Mouse (Mus musculus) CD4-positive, CD25-positive, alpha-beta regulatory T cell, adult 4 months (primary cell): Measurements from ENCODE around the gene Gm13023. TPM values are rescaled to one million over a fixed set of nuclear protein-coding genes. Genes with fewer than 3 reads are reported as not detected.
"Not testable (repeated sequence)": the region's sequence is repeated elsewhere in the genome, so short reads cannot be mapped to it uniquely, and the experiment has no call there.

ENCODE experiments used
- ATAC-seq: one replicate; pipeline ENCODE4 v1.8.0; 2017
- polyA plus RNA-seq, 2 experiments: library from polyadenylated mRNA; unstranded; fragments of 100-300 nt; shearing (Covaris generic); gene quantifications; one replicate each; pipeline ENCODE4 v1.2.1; 2017

The Gm13023 gene
- polyA plus RNA-seq: not detected

GRCm38 (mm10) chr4:143789052-143789451 is at the start of gene Gm13023:
Gene Gm13023 (plus strand): TSS chr4:143789352.
- not testable (repeated sequence) for ATAC-seq

- ATAC-seq: no peak
These were observed 26.8 kb downstream of the Gm13023 start, which contains the start of gene Gm13084 for GRCm38 (mm10) chr4:143815993-143816392. Gene Gm13084 (minus strand): TSS chr4:143816093.

Other genes with a start within 250 kb of the Gm13023 start
- not detected for gene BC080695, start 237.7 kb upstream of the Gm13023 start, polyA plus RNA-seq
- not detected for gene Gm13057, start 237.6 kb upstream of the Gm13023 start, polyA plus RNA-seq
- not detected for gene Gm13083, start 174.3 kb upstream of the Gm13023 start, polyA plus RNA-seq
- gene Gm13088, start 132.1 kb upstream of the Gm13023 start, polyA plus RNA-seq: not detected
- gene Gm13089, start 86.6 kb upstream of the Gm13023 start, polyA plus RNA-seq: not detected
- gene Gm13078, start 69.9 kb upstream of the Gm13023 start, polyA plus RNA-seq: not detected
- gene Gm13084, start 26.7 kb downstream of the Gm13023 start, polyA plus RNA-seq: not detected
- gene Gm13103, start 57.1 kb downstream of the Gm13023 start, polyA plus RNA-seq: not detected
- gene Pramef6, start 111.0 kb downstream of the Gm13023 start, polyA plus RNA-seq: not detected
- not detected for gene Pramef25, start 161.7 kb downstream of the Gm13023 start, polyA plus RNA-seq
- not detected for gene Gm13101, start 177.6 kb downstream of the Gm13023 start, polyA plus RNA-seq
- not detected for gene Pramef17, start 205.0 kb downstream of the Gm13023 start, polyA plus RNA-seq